39 mouse cellular contexts compared by ENCODE assay signal in the genomic region with DNA sequence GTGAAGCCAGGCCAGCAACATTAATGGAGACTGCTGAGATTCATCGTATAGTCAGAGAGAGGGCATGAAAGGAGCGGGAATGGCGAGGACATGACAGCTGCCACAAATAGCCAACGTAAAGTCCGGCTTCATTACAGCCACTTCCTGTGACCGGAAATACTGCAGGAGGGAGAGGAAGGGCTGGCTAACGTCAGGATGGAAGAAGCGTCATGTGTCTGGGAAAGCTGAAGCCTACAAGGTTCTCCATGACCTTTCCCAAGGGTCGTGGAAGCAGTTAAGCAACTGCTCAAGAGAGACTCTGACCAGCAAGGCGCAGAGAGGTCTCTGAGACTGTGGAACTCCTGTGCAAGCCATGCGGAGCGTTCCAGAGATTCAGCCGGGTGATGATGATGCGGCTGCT. TPM values are rescaled to one million over a fixed set of nuclear protein-coding genes. Genes with fewer than 3 reads are reported as not detected.
"Had no signal": no experiment of that assay in that cellular context is flagged by ENCODE, and none has a peak within 500 bp of the region (broad histone marks: within the 10 kb centered on the region; RNA-seq: fewer than 3 reads in every experiment).

A gene (plus strand): TSS at position 305 of the 400 bp plus-strand sequence.

- H3K27me3 ChIP-seq: limb, embryonic 12.5 days; limb, embryonic 13.5 days; limb, embryonic 15.5 days; liver, embryonic 12.5 days; liver, embryonic 13.5 days; liver, embryonic 15.5 days; lung, embryonic 15.5 days; midbrain, embryonic 12.5 days; midbrain, embryonic 13.5 days; midbrain, embryonic 15.5 days; neural tube, embryonic 12.5 days; neural tube, embryonic 13.5 days had no signal

- ATAC-seq: liver, embryonic 12.5 days; liver, postnatal 0 days; lung, postnatal 0 days; midbrain, embryonic 13.5 days; midbrain, embryonic 15.5 days; midbrain, embryonic 16.5 days had no signal

- H3K4me2 ChIP-seq: limb, embryonic 12.5 days; limb, embryonic 13.5 days; limb, embryonic 15.5 days; liver, embryonic 11.5 days; liver, embryonic 12.5 days; liver, embryonic 13.5 days; liver, embryonic 15.5 days; lung, embryonic 15.5 days; midbrain, embryonic 11.5 days; midbrain, embryonic 12.5 days; midbrain, embryonic 13.5 days; midbrain, embryonic 15.5 days; neural tube, embryonic 12.5 days; neural tube, embryonic 13.5 days had no signal

- H3K4me3 ChIP-seq: limb, embryonic 10.5 days; limb, embryonic 12.5 days; limb, embryonic 13.5 days; limb, embryonic 15.5 days; liver, embryonic 12.5 days; liver, embryonic 13.5 days; liver, embryonic 15.5 days; lung, embryonic 15.5 days; megakaryocyte, embryonic 14.5 days; midbrain, embryonic 10.5 days; midbrain, embryonic 12.5 days; midbrain, embryonic 13.5 days; midbrain, embryonic 15.5 days; myocyte; neural tube, embryonic 12.5 days; neural tube, embryonic 13.5 days had no signal

- DNase-seq: left cerebral cortex, postnatal 4 days; liver; liver, embryonic 13.5 days; liver, postnatal 0 days; lung, adult 18-20 months; lung, postnatal 10 days; lung, postnatal 14 days; lung, postnatal 36 days; lung, postnatal 4 days; midbrain, embryonic 14.5 days had no signal

- H3K9ac ChIP-seq: limb, embryonic 12.5 days; limb, embryonic 13.5 days; limb, embryonic 15.5 days; liver, embryonic 12.5 days; liver, embryonic 13.5 days; liver, embryonic 14.5 days; liver, embryonic 15.5 days; liver, postnatal 0 days; lung, embryonic 15.5 days; midbrain, embryonic 12.5 days; midbrain, embryonic 13.5 days; midbrain, embryonic 15.5 days; neural tube, embryonic 12.5 days; neural tube, embryonic 13.5 days had no signal

- H3K36me3 ChIP-seq: limb, embryonic 10.5 days; limb, embryonic 12.5 days; limb, embryonic 13.5 days; limb, embryonic 15.5 days; liver, embryonic 12.5 days; liver, embryonic 13.5 days; liver, embryonic 15.5 days; lung, embryonic 15.5 days; midbrain, embryonic 10.5 days; midbrain, embryonic 12.5 days; midbrain, embryonic 13.5 days; midbrain, embryonic 15.5 days; neural tube, embryonic 12.5 days; neural tube, embryonic 13.5 days had no signal

- H3K27ac ChIP-seq: limb, embryonic 10.5 days; limb, embryonic 12.5 days; limb, embryonic 13.5 days; limb, embryonic 15.5 days; liver, embryonic 12.5 days; liver, embryonic 13.5 days; liver, embryonic 14.5 days; liver, embryonic 15.5 days; lung, embryonic 15.5 days; macrophage; midbrain, embryonic 10.5 days; midbrain, embryonic 12.5 days; midbrain, embryonic 13.5 days; midbrain, embryonic 15.5 days; neural tube, embryonic 12.5 days; neural tube, embryonic 13.5 days had no signal

- H3K4me1 ChIP-seq: limb, embryonic 12.5 days; limb, embryonic 13.5 days; limb, embryonic 15.5 days; liver, embryonic 12.5 days; liver, embryonic 13.5 days; liver, embryonic 15.5 days; lung, embryonic 15.5 days; midbrain, embryonic 12.5 days; midbrain, embryonic 13.5 days; midbrain, embryonic 15.5 days; neural tube, embryonic 12.5 days; neural tube, embryonic 13.5 days had no signal

- H3K9me3 ChIP-seq: limb, embryonic 10.5 days; limb, embryonic 12.5 days; limb, embryonic 13.5 days; limb, embryonic 15.5 days; liver, embryonic 12.5 days; liver, embryonic 13.5 days; liver, embryonic 15.5 days; lung, embryonic 15.5 days; megakaryocyte, embryonic 14.5 days; midbrain, embryonic 10.5 days; midbrain, embryonic 12.5 days; midbrain, embryonic 13.5 days; midbrain, embryonic 15.5 days; neural tube, embryonic 12.5 days; neural tube, embryonic 13.5 days had no signal

RNA-seq across cellular contexts. Expression of the gene that starts here (rescaled TPM):
- total RNA-seq: left cerebral cortex, postnatal 10 days; left cerebral cortex, postnatal 25 days; left cerebral cortex, postnatal 36 days; liver, adult 2 months; megakaryocyte progenitor cell, adult 5-6 weeks; megakaryocyte, adult 5-6 weeks; megakaryocyte-erythroid progenitor cell, adult 5-6 weeks; monocyte, adult 5-6 weeks had no signal
- polyA plus RNA-seq: macrophage; midbrain, embryonic 14.5 days; midbrain, embryonic 15.5 days; myocyte had no signal
